Mouse (Mus musculus): ENCODE data around the gene Pelp1. TPM values are rescaled to one million over a fixed set of nuclear protein-coding genes. Genes with fewer than 3 reads are reported as not detected.

The Pelp1 gene
- total RNA-seq, 1 experiment, result 77.5 TPM

DNA sequence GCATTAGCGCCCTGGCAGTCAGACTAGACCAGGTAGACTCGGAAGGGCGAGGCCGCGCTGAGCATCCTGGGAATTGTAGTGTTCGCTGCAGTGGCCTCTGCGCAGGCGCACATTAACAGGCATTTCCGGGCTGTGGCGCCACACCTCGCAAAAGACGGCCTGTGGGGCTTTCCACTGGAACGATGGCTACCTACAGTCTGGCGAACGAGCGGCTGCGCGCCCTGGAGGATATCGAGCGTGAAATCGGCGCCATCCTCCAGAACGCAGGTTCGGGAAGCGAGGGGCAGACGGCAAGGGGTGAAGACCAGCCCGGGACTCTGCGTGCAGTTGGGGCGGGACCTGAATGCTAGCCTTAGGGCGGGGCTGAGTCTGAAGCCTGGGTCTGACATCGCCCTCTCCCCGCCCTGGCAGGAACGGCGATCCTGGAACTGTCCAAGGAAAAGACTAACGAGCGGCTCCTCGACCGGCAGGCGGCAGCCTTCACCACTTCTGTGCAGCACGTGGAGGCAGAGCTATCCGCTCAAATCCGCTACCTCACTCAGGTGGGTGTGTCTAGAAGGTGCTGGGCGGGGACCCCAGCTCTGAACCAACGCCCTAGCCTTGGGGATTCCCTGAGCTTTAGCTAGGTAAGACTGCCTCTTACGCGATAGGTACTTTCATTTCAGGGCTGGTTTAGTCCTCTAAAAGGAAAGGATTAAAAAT is 42.1 kb upstream of the Pelp1 start, which contains the start of gene Med11:
Gene Med11, plus strand, starts transcription at position 123 of the 702 bp plus-strand sequence.
- Histone ChIP-seq H3K4me1 (ENCODE audit: control insufficient read depth in 2 of 2, insufficient read depth in 2 of 2, low read length in 2 of 2, poor library complexity in 1 of 2) (peaks cover 3 to 8% of the 10 kb centered on the region in 2 experiments; a peak in 3 of 4 replicates), H3K27ac (ENCODE audit: insufficient read depth, low read depth, low read length, poor library complexity, severe bottlenecking) (peak within 1 kb of the TSS; percentile 88), H3K4me3 (ENCODE audit: insufficient read depth in 1 of 2, low read depth in 1 of 2, low read length in 2 of 2, poor library complexity in 1 of 2, severe bottlenecking in 1 of 2) (peak within 1 kb of the TSS; percentile 92 to 99), H3K36me3 (ENCODE audit: control insufficient read depth, insufficient read depth, low read length, poor library complexity, severe bottlenecking) (peaks cover 9% of the 10 kb centered on the region; the same call in 1 of the 2 replicates), H3K9ac (ENCODE audit: insufficient read depth, low read depth, low read length, poor library complexity, severe bottlenecking) (peak within 1 kb of the TSS; percentile 96), H3K9me3 (ENCODE audit: control insufficient read depth, insufficient read depth, low read depth, low read length) (no peaks in the 10 kb centered on the region)
- TF ChIP-seq MAFK (IDR thresholded peaks at IDR 0.05; ENCODE audit: insufficient read depth, low read depth, low read length) (no peak), ZC3H11A (IDR thresholded peaks at IDR 0.05; ENCODE audit: borderline replicate concordance, low read depth, low read length) (peak; percentile 49; the same call in 1 of the 2 replicates), HCFC1 (IDR thresholded peaks at IDR 0.05; ENCODE audit: borderline replicate concordance, insufficient read depth, low read length) (peak; percentile 88), CHD2 (IDR thresholded peaks at IDR 0.05; ENCODE audit: low read depth, low read length) (no peak)
- DNase-seq (ENCODE audit: low read depth, low spot score), result peak; percentile 96
- in situ Hi-C loops (cut with MboI; ENCODE audit: low sequenced_read_pairs in 2 of 2, unreplicated experiment in 2 of 2), result no loop called here

DNA sequence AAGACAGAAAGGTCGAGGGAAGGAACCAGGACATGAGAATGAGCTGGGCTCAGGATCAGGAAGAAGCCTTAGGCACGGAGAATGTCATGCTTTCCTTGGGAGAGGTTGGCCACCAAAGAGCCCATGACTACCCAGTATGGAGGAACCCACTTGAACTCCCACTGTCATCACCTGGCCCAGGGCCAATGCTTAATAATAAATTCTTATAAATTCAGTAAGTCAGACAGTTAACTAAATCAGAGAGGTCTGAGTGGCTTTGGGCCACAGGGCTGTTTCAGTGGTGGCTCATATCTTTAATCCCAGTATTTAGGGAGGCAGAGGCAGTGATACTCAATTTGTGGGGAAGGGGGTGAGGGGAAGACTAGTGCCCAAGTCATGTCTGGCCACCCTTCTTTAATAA is 41.1 kb upstream of the Pelp1 start:
- Histone ChIP-seq H3K9me3 (ENCODE audit: control insufficient read depth, insufficient read depth, low read depth, low read length) (no peaks in the 10 kb centered on the region), H3K9ac (ENCODE audit: insufficient read depth, low read depth, low read length, poor library complexity, severe bottlenecking) (no peak overlapping the region), H3K36me3 (ENCODE audit: control insufficient read depth, insufficient read depth, low read length, poor library complexity, severe bottlenecking) (peaks cover 9% of the 10 kb centered on the region; the same call in 1 of the 2 replicates), H3K27ac (ENCODE audit: insufficient read depth, low read depth, low read length, poor library complexity, severe bottlenecking) (no peak overlapping the region), H3K4me1 (ENCODE audit: control insufficient read depth in 2 of 2, insufficient read depth in 2 of 2, low read length in 2 of 2, poor library complexity in 1 of 2) (peaks cover 3 to 8% of the 10 kb centered on the region in 2 experiments; a peak in 3 of 4 replicates), H3K4me3 (ENCODE audit: insufficient read depth in 1 of 2, low read depth in 1 of 2, low read length in 2 of 2, poor library complexity in 1 of 2, severe bottlenecking in 1 of 2) (no peak overlapping the region)
- TF ChIP-seq CHD2 (IDR thresholded peaks at IDR 0.05; ENCODE audit: low read depth, low read length) (no peak), HCFC1 (IDR thresholded peaks at IDR 0.05; ENCODE audit: borderline replicate concordance, insufficient read depth, low read length) (no peak), ZC3H11A (IDR thresholded peaks at IDR 0.05; ENCODE audit: borderline replicate concordance, low read depth, low read length) (no peak), MAFK (IDR thresholded peaks at IDR 0.05; ENCODE audit: insufficient read depth, low read depth, low read length) (no peak), ZNF384 (IDR thresholded peaks at IDR 0.05; ENCODE audit: low read depth, low read length) (no peak)
- DNase-seq (ENCODE audit: low read depth, low spot score), result no peak
- in situ Hi-C loops (cut with MboI; ENCODE audit: low sequenced_read_pairs in 2 of 2, unreplicated experiment in 2 of 2), result no loop called here

DNA sequence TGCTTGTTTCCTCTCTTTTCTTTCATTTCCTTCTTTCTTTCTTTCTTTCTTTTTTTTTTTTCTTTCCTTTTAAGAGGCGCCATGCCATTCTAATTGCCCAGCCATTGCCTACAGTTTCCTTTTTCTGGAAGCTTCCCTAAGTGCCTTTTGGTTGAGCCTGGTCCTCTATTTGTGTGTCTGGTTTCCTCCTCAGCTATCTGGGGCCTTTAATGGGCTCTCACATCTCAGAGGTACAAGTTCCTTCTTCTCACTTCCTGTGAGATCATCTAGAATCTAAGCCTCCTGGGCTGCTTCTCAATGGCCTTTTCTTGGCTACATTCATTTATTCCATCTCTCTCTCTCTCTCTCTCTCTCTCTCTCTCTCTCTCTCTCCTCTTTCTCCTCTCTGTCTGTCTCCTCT is 37.5 kb upstream of the Pelp1 start:
- in situ Hi-C loops (cut with MboI; ENCODE audit: low sequenced_read_pairs in 2 of 2, unreplicated experiment in 2 of 2), result no loop called here
- TF ChIP-seq ZNF384 (IDR thresholded peaks at IDR 0.05; ENCODE audit: low read depth, low read length) (no peak), HCFC1 (IDR thresholded peaks at IDR 0.05; ENCODE audit: borderline replicate concordance, insufficient read depth, low read length) (no peak)
- Histone ChIP-seq H3K27ac (ENCODE audit: insufficient read depth, low read depth, low read length, poor library complexity, severe bottlenecking) (no peak overlapping the region), H3K4me3 (ENCODE audit: insufficient read depth in 1 of 2, low read depth in 1 of 2, low read length in 2 of 2, poor library complexity in 1 of 2, severe bottlenecking in 1 of 2) (no peak overlapping the region), H3K4me1 (ENCODE audit: control insufficient read depth in 2 of 2, insufficient read depth in 2 of 2, low read length in 2 of 2, poor library complexity in 1 of 2) (peaks cover 0 to 3% of the 10 kb centered on the region in 2 experiments; a peak in 1 of 4 replicates), H3K36me3 (ENCODE audit: control insufficient read depth, insufficient read depth, low read length, poor library complexity, severe bottlenecking) (no peaks in the 10 kb centered on the region), H3K9ac (ENCODE audit: insufficient read depth, low read depth, low read length, poor library complexity, severe bottlenecking) (no peak overlapping the region), H3K9me3 (ENCODE audit: control insufficient read depth, insufficient read depth, low read depth, low read length) (no peaks in the 10 kb centered on the region)
- no peak for DNase-seq (ENCODE audit: low read depth, low spot score)

DNA sequence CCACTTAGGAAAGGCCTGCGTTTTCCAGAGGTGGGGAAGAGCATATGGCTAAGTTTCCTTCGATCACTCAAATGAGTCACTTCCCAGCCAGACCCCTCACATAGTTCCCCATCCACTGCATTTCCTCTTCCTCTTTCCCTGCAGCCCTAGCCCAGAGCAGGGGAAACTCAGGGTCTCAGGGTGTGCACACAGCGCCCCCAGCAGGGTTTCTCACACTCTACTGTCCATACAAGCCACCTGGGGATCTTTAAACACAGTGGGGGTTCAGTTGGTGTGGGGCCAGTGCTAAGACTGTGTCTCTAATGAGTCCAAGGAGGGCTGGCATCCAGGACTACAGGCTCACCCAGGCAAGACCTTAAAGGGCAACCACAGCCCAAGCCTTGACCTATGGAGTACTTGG is 36.9 kb upstream of the Pelp1 start:
- H3K4me1 ChIP-seq (ENCODE audit: control insufficient read depth in 2 of 2, insufficient read depth in 2 of 2, low read length in 2 of 2, poor library complexity in 1 of 2), result peaks cover 0 to 3% of the 10 kb centered on the region in 2 experiments; a peak in 1 of 4 replicates
- H3K9me3 ChIP-seq (ENCODE audit: control insufficient read depth, insufficient read depth, low read depth, low read length), result no peaks in the 10 kb centered on the region
- TF ChIP-seq MAFK (IDR thresholded peaks at IDR 0.05; ENCODE audit: insufficient read depth, low read depth, low read length), result no peak
- no peak for TF ChIP-seq ZC3H11A (IDR thresholded peaks at IDR 0.05; ENCODE audit: borderline replicate concordance, low read depth, low read length)
- no peak for TF ChIP-seq ZNF384 (IDR thresholded peaks at IDR 0.05; ENCODE audit: low read depth, low read length)
- TF ChIP-seq CHD2 (IDR thresholded peaks at IDR 0.05; ENCODE audit: low read depth, low read length), result no peak
- TF ChIP-seq HCFC1 (IDR thresholded peaks at IDR 0.05; ENCODE audit: borderline replicate concordance, insufficient read depth, low read length), result no peak
- in situ Hi-C loops (cut with MboI; ENCODE audit: low sequenced_read_pairs in 2 of 2, unreplicated experiment in 2 of 2), result no loop called here
- no peak for DNase-seq (ENCODE audit: low read depth, low spot score)
- no peak overlapping the region for H3K27ac ChIP-seq (ENCODE audit: insufficient read depth, low read depth, low read length, poor library complexity, severe bottlenecking)
- no peak overlapping the region for H3K4me3 ChIP-seq (ENCODE audit: insufficient read depth in 1 of 2, low read depth in 1 of 2, low read length in 2 of 2, poor library complexity in 1 of 2, severe bottlenecking in 1 of 2)
- no peak overlapping the region for H3K9ac ChIP-seq (ENCODE audit: insufficient read depth, low read depth, low read length, poor library complexity, severe bottlenecking)
- peaks cover 2% of the 10 kb centered on the region; the same call in 1 of the 2 replicates for H3K36me3 ChIP-seq (ENCODE audit: control insufficient read depth, insufficient read depth, low read length, poor library complexity, severe bottlenecking)
